Comparison of ENCODE assay signal across 22 mouse cellular contexts in the genomic region with DNA sequence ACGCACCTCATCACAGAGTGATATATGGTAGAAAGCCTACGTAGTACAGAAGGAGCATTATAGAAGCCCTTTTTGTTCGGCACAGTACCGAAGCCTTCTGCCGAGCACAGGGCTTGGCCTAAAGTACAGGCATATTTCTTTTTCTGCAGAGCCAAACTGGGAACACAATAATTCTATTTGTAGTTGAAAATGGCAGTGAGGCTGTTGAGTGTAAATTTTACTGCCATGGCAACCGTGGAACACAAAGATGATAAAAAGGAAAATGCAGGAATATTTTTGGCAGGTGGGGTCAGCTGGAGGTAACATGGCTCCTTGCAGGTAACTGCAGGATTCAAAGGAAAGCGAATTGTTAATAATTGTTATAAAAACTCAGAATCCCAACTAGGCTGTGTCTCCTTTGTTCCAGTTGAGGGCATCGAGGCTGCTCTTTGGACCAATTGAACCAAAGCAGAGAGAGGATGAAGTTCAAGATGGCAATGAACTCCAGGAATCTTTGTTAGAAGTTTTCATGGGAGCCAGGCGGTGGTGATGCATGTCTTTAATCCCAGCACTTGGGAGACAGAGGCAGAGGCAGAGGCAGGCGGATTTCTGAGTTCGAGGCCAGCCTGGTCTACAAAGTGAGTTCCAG. TPM values are rescaled to one million over a fixed set of nuclear protein-coding genes. Genes with fewer than 3 reads are reported as not detected.
DNase-seq lines count a peak whose midpoint lies in the region; ATAC-seq lines count a peak whose summit lies in the region.
"Had no signal": no experiment of that assay in that cellular context is flagged by ENCODE, and none has a peak within 500 bp of the region (broad histone marks: within the 10 kb centered on the region; RNA-seq: fewer than 3 reads in every experiment).

No protein-coding gene starts in this region.

- no peaks in the 10 kb centered on the region for H3K36me3 ChIP-seq in kidney, embryonic 16.5 days (ENCODE audit: insufficient read depth, low read length)
- H3K36me3 ChIP-seq: embryonic facial prominence, embryonic 13.5 days; heart, embryonic 13.5 days; hindbrain, embryonic 12.5 days had no signal

- H3K27me3 ChIP-seq in kidney, embryonic 16.5 days (ENCODE audit: insufficient read depth, low read length) = no peaks in the 10 kb centered on the region
- H3K27me3 ChIP-seq: CH12.LX; embryonic facial prominence, embryonic 13.5 days; heart, embryonic 13.5 days had no signal

- H3K4me2 ChIP-seq in kidney, embryonic 16.5 days (replicated peaks; ENCODE audit: low read depth, low read length) = no peak overlapping the region
- H3K4me2 ChIP-seq: embryonic facial prominence, embryonic 13.5 days; forebrain, embryonic 13.5 days; heart, embryonic 13.5 days; hindbrain, embryonic 12.5 days had no signal

- intact Hi-C loops in heart, postnatal 36 days (cut with DNase I) = no loop called here

- no peaks in the 10 kb centered on the region for H3K9me3 ChIP-seq in kidney, embryonic 16.5 days (ENCODE audit: low read length)
- H3K9me3 ChIP-seq: embryonic facial prominence, embryonic 13.5 days; forebrain, embryonic 13.5 days; heart, embryonic 13.5 days; hindbrain, embryonic 12.5 days had no signal

- 88% methylated on average over 11 of the region's 11 CpGs for WGBS in kidney, embryonic 16.5 days

- no peak overlapping the region for H3K4me3 ChIP-seq in kidney, embryonic 16.5 days (ENCODE audit: low read length)
- H3K4me3 ChIP-seq: embryonic facial prominence, embryonic 13.5 days; forebrain, embryonic 13.5 days; heart, embryonic 13.5 days; hindbrain, embryonic 12.5 days had no signal

- ATAC-seq in kidney, embryonic 16.5 days (ENCODE audit: low FRiP score, low TSS enrichment) = no peak
- ATAC-seq: activated CD4-positive, CD25-positive, alpha-beta regulatory T cell, adult 4 months; forebrain, embryonic 13.5 days; hindbrain, embryonic 16.5 days; inflammation-experienced regulatory T-cells, adult 6 months; Patski had no signal

- H3K4me1 ChIP-seq in kidney, embryonic 16.5 days (ENCODE audit: insufficient read depth, low read length) = peaks cover 15% of the 10 kb centered on the region

- peak; percentile 71 for DNase-seq in kidney, adult 11 months
- peak; percentile 67 for DNase-seq in brain, adult 2 months (ENCODE audit: low read depth, low spot score)
- peak; percentile 87 for DNase-seq in kidney, adult 9 months
- peak; percentile 43 to 68 for DNase-seq in kidney, postnatal 25 days
- DNase-seq in heart, postnatal 36 days = no peak
- DNase-seq in heart, adult 18-20 months = no peak
- DNase-seq: adrenal gland, postnatal 14 days; cerebellum, adult 2 months; cerebellum, postnatal 10 days; gastrocnemius, postnatal 10 days; heart, postnatal 4 days had no signal

- no peak overlapping the region for H3K9ac ChIP-seq in kidney, embryonic 16.5 days (replicated peaks; ENCODE audit: low read length)
- H3K9ac ChIP-seq: embryonic facial prominence, embryonic 13.5 days; forebrain, embryonic 13.5 days; heart, embryonic 13.5 days; hindbrain, embryonic 12.5 days had no signal

- H3K27ac ChIP-seq in kidney, embryonic 16.5 days (ENCODE audit: low read length) = no peak overlapping the region
- H3K27ac ChIP-seq: embryonic facial prominence, embryonic 13.5 days; forebrain, embryonic 13.5 days; heart, embryonic 13.5 days; hindbrain, embryonic 12.5 days had no signal

RNA-seq across cellular contexts. Expression of a gene that starts 26.9 kb away (rescaled TPM):
- 7.3 and 8.3 TPM in 2 replicates for polyA plus RNA-seq in kidney, embryonic 16.5 days (2015; fragmentation: Nextera tagmentation; extraction: Ambion mirVana)
- total RNA-seq in heart, postnatal 36 days (2021) = 10 to 100 TPM; 12.0 to 13.1 TPM
- total RNA-seq in heart, adult 18-20 months (2021) = 10 to 100 TPM; 12.6 to 13.3 TPM
- total RNA-seq: granulocyte monocyte progenitor cell, adult 5-6 weeks had no signal
- polyA plus RNA-seq: activated CD4-positive, CD25-positive, alpha-beta regulatory T cell, adult 4 months; inflammation-experienced regulatory T-cells, adult 6 months had no signal

Comparison
In these comparisons a context has a peak if more than half of its experiments do, and no peak if none do; other contexts are left out.
1. DNase-seq: peak in kidney, adult 11 months (single experiment), brain, adult 2 months (single experiment), kidney, adult 9 months (single experiment) and kidney, postnatal 25 days (2 of 2); none in heart, postnatal 36 days (0 of 2) and heart, adult 18-20 months (0 of 2).